In genomic region chr19:34715895-34716294, GRCm38 (mm10) we compare ENCODE assay signal across 26 mouse cellular contexts.
"Had no signal": no experiment of that assay in that cellular context is flagged by ENCODE, and none has a peak within 500 bp of the region (broad histone marks: within the 10 kb centered on the region; RNA-seq: fewer than 3 reads in every experiment).

No protein-coding gene starts in this region.

- ATAC-seq: hindbrain, embryonic 16.5 days; inflammation-experienced regulatory T-cells, adult 6 months; intestine, embryonic 15.5 days; intestine, postnatal 0 days had no signal

- DNase-seq: gastrocnemius, adult 2 months; gastrocnemius, postnatal 10 days; gastrocnemius, postnatal 25 days; heart, adult 11 months; heart, adult 2 months; heart, postnatal 10 days; heart, postnatal 4 days; kidney, adult 18-20 months; kidney, adult 9 months; kidney, postnatal 10 days; kidney, postnatal 25 days; kidney, postnatal 4 days; layer of hippocampus, postnatal 36 days; left cerebral cortex, postnatal 4 days had no signal

- H3K4me1 ChIP-seq: hindbrain, embryonic 10.5 days; hindbrain, embryonic 12.5 days; intestine, embryonic 15.5 days; limb, embryonic 15.5 days had no signal

- H3K27me3 ChIP-seq: heart, embryonic 12.5 days; hindbrain, embryonic 12.5 days; intestine, embryonic 15.5 days; limb, embryonic 13.5 days; limb, embryonic 15.5 days had no signal

- H3K4me3 ChIP-seq: gastrocnemius, adult 2 months; heart, adult 2 months; heart, embryonic 12.5 days; hindbrain, embryonic 10.5 days; hindbrain, embryonic 12.5 days; intestine, embryonic 15.5 days; layer of hippocampus, adult 2 months; limb, embryonic 13.5 days; limb, embryonic 15.5 days had no signal

- H3K9me3 ChIP-seq: heart, embryonic 12.5 days; hindbrain, embryonic 10.5 days; hindbrain, embryonic 12.5 days; intestine, embryonic 15.5 days; limb, embryonic 13.5 days; limb, embryonic 15.5 days had no signal

- H3K36me3 ChIP-seq: heart, embryonic 12.5 days; hindbrain, embryonic 10.5 days; hindbrain, embryonic 12.5 days; intestine, embryonic 15.5 days; limb, embryonic 13.5 days; limb, embryonic 15.5 days had no signal

- H3K4me2 ChIP-seq: heart, embryonic 12.5 days; hindbrain, embryonic 12.5 days; hindbrain, embryonic 14.5 days; intestine, embryonic 15.5 days; limb, embryonic 13.5 days; limb, embryonic 15.5 days had no signal

- H3K9ac ChIP-seq: heart, embryonic 12.5 days; hindbrain, embryonic 12.5 days; hindbrain, embryonic 14.5 days; intestine, embryonic 15.5 days; limb, embryonic 13.5 days; limb, embryonic 15.5 days; liver, embryonic 14.5 days had no signal

- H3K27ac ChIP-seq: gastrocnemius, adult 2 months; heart, adult 2 months; hindbrain, embryonic 10.5 days; hindbrain, embryonic 12.5 days; hindbrain, embryonic 14.5 days; intestine, embryonic 15.5 days; layer of hippocampus, adult 2 months; limb, embryonic 13.5 days; limb, embryonic 15.5 days; liver, embryonic 14.5 days had no signal
